Mouse (Mus musculus) thymus, adult 2 months (tissue): ENCODE results near the gene Hmces. TPM values are rescaled to one million over a fixed set of nuclear protein-coding genes. Genes with fewer than 3 reads are reported as not detected.
A peak's percentile ranks its signal among the peaks of the same experiment; 100 is the strongest.

Source experiments
- DNase-seq: peaks from one replicate; pipeline ENCODE4 v3.0.0; 2021
- H3K27ac ChIP-seq: fragments of 200-500 bp; 2 replicates; pipeline ENCODE4 v1.5.1; 2012; ENCODE audit warnings: low read length, control low read depth; ENCODE audit not compliant: control insufficient read depth, insufficient read depth
- H3K27me3 ChIP-seq: fragments of 200-500 bp; 2 replicates; pipeline ENCODE4 v1.6.1; 2012; ENCODE audit warnings: mild to moderate bottlenecking, low read length, moderate library complexity, mixed read lengths; ENCODE audit not compliant: control insufficient read depth, insufficient read depth
- H3K36me3 ChIP-seq: fragments of 200-500 bp; 2 replicates; pipeline ENCODE4 v1.6.1; 2012; ENCODE audit warnings: mild to moderate bottlenecking, low read length, moderate library complexity; ENCODE audit not compliant: control insufficient read depth, insufficient read depth
- H3K4me1 ChIP-seq: fragments of 200-500 bp; replicated peaks from 2 replicates; pipeline ENCODE4 v1.6.1; 2012; ENCODE audit warnings: low read length; ENCODE audit not compliant: control insufficient read depth, insufficient read depth
- H3K4me3 ChIP-seq: fragments of 200-500 bp; 2 replicates; pipeline ENCODE4 v1.5.1; 2012; ENCODE audit warnings: mild to moderate bottlenecking, low read length, control low read depth, moderate library complexity; ENCODE audit not compliant: control insufficient read depth, insufficient read depth
- CTCF ChIP-seq: fragments of 200-500 bp; IDR thresholded peaks from 2 replicates; pipeline ENCODE4 v1.5.1; 2012; ENCODE audit warnings: mild to moderate bottlenecking, control low read depth, low read length, moderate library complexity, borderline replicate concordance; ENCODE audit not compliant: control insufficient read depth, poor library complexity, insufficient read depth; ENCODE audit errors: extremely low read depth
- POLR2A ChIP-seq: fragments of 200-500 bp; IDR thresholded peaks from 2 replicates; pipeline ENCODE4 v1.6.1; 2012; ENCODE audit warnings: mild to moderate bottlenecking, low read length, control low read depth, moderate library complexity; ENCODE audit not compliant: control insufficient read depth, poor library complexity, insufficient read depth; ENCODE audit errors: extremely low read depth
- WGBS: fragments of 180-500 bp; shearing (Covaris S2); methylation state at CpG from one replicate; pipeline ENCODE4 v1.1.7; 2018; 5-methylcytosine and 5-hydroxymethylcytosine counted together
- polyA plus RNA-seq: library from polyadenylated mRNA; depleted of rRNA; stranded (reverse); fragments of >200 nt; gene quantifications from 2 replicates; pipeline ENCODE4 v1.2.3, GENCODE M21; 2012; rRNA removed

The Hmces gene
- polyA plus RNA-seq, 1 experiment: 31.9 TPM

- Histone ChIP-seq H3K27me3 (peaks cover 4% of the 10 kb centered on the region; the same call in 1 of the 2 replicates), H3K4me1 (peaks cover 13% of the 10 kb centered on the region), H3K4me3 (peak overlapping the region; percentile 51), H3K27ac (no peak overlapping the region), H3K36me3 (no peaks in the 10 kb centered on the region)
- DNase-seq: peak; percentile 40
- WGBS: 3% methylated on average over 66 of the region's 66 CpGs
- TF ChIP-seq POLR2A (no peak), CTCF (no peak)
Observed at GRCm38 (mm10) chr6:87980374-87981029, 66.8 kb downstream of the Hmces start.

- peaks cover 4% of the 10 kb centered on the region; the same call in 1 of the 2 replicates for H3K27me3 ChIP-seq
- peak overlapping the region; percentile 51 for H3K4me3 ChIP-seq
- 2% methylated on average over 55 of the region's 56 CpGs for WGBS
- no peak overlapping the region for H3K27ac ChIP-seq
- no peak for DNase-seq
- H3K4me1 ChIP-seq: peaks cover 13% of the 10 kb centered on the region
- no peak for TF ChIP-seq POLR2A
- TF ChIP-seq CTCF: no peak
- H3K36me3 ChIP-seq: no peaks in the 10 kb centered on the region
Observed at GRCm38 (mm10) chr6:87981030-87981485, 67.3 kb downstream of the Hmces start.

- H3K4me1 ChIP-seq: peaks cover 13% of the 10 kb centered on the region
- no peak within 1 kb of the TSS for H3K27ac ChIP-seq
- 2% methylated on average over 55 of the region's 55 CpGs for WGBS
- no peak for DNase-seq
- H3K4me3 ChIP-seq: peak within 1 kb of the TSS; percentile 51
- H3K36me3 ChIP-seq: no peaks in the 10 kb centered on the region
- no peak for TF ChIP-seq CTCF
- TF ChIP-seq POLR2A: no peak
- H3K27me3 ChIP-seq: peaks cover 4% of the 10 kb centered on the region; the same call in 1 of the 2 replicates
Observed at GRCm38 (mm10) chr6:87981547-87982256, 68.0 kb downstream of the Hmces start, which contains the start of gene H1fx. H1fx (minus strand) TSS chr6:87981637.

GRCm38 (mm10) chr6:87982506-87982905 is 68.8 kb downstream of the Hmces start:
- no peak for DNase-seq
- Histone ChIP-seq H3K4me1 (peaks cover 13% of the 10 kb centered on the region), H3K36me3 (no peaks in the 10 kb centered on the region), H3K27ac (no peak overlapping the region), H3K4me3 (no peak overlapping the region), H3K27me3 (peaks cover 4% of the 10 kb centered on the region; the same call in 1 of the 2 replicates)
- WGBS: 48% methylated on average over 9 of the region's 9 CpGs
- TF ChIP-seq CTCF (no peak), POLR2A (no peak)

Other genes with a start within 250 kb of the Hmces start
- gene Aplf, start 241.7 kb upstream of the Hmces start, polyA plus RNA-seq: 6.8 and 6.9 TPM in 2 replicates
- gene Efcc1, start 183.1 kb upstream of the Hmces start, polyA plus RNA-seq: 0.17 and 0.55 TPM in 2 replicates
- 1.2 and 2.6 TPM in 2 replicates for gene Gp9, start 135.9 kb upstream of the Hmces start, polyA plus RNA-seq
- 54.4 and 56.0 TPM in 2 replicates for gene Rab43, start 101.8 kb upstream of the Hmces start, polyA plus RNA-seq
- 0.56 and 1.2 TPM in 2 replicates for gene Gm45140, start 78.1 kb upstream of the Hmces start, polyA plus RNA-seq
- 50.7 and 51.1 TPM in 2 replicates for gene Isy1, start 75.1 kb upstream of the Hmces start, polyA plus RNA-seq
- 302 and 311 TPM in 2 replicates for gene Cnbp, start 62.8 kb upstream of the Hmces start, polyA plus RNA-seq
- 69.3 and 72.4 TPM in 2 replicates for gene Copg1, start 26.1 kb upstream of the Hmces start, polyA plus RNA-seq
- gene H1fx, start 67.7 kb downstream of the Hmces start, polyA plus RNA-seq: 9.8 and 25.4 TPM in 2 replicates
- 145 and 148 TPM in 2 replicates for gene Rab7, start 131.3 kb downstream of the Hmces start, polyA plus RNA-seq
- 133 and 158 TPM in 2 replicates for gene Rpn1, start 170.5 kb downstream of the Hmces start, polyA plus RNA-seq